Mouse (Mus musculus) adrenal gland, postnatal 14 days (tissue): Measurements from ENCODE around the gene Hadha. TPM values are rescaled to one million over a fixed set of nuclear protein-coding genes. Genes with fewer than 3 reads are reported as not detected.

ENCODE experiments used
- microRNA-seq, 2 experiments: library from miRNA; unstranded; fragments of <30 nt; microRNA quantifications; one replicate each; pipeline ENCODE4 v1.2.0; 2021
- total RNA-seq: library from RNA; stranded (reverse); gene quantifications from 2 replicates; pipeline ENCODE4 v1.2.3, GENCODE M21; 2021

Gene Hadha
- total RNA-seq, 1 experiment from 2014 or later: 813 TPM

Small RNA genes within 50 kb of the gene (microRNA-seq; reads per million reads assigned to microRNA genes)
- gene Mir1960: 1.9 to 5.1 reads per million in 2 experiments

Other genes with a start within 250 kb of the Hadha start
- not detected in 2 replicates for gene Il6, start 142.0 kb downstream of the Hadha start, total RNA-seq
- 38.1 and 51.8 TPM in 2 replicates for gene Tyms, start 81.5 kb downstream of the Hadha start, total RNA-seq
- 0.19 and 0.26 TPM in 2 replicates for gene Garem2, start 50.0 kb downstream of the Hadha start, total RNA-seq
- gene 3110082J24Rik, start 49.1 kb downstream of the Hadha start, total RNA-seq: not detected in 2 replicates
- gene Hadhb, start 86 bp upstream of the Hadha start, total RNA-seq: 1,392 and 1,422 TPM in 2 replicates
- gene Adgrf3, start 50.6 kb upstream of the Hadha start, total RNA-seq: 0.19 TPM in 1 of 2 replicates, not detected in the other
- gene Selenoi, start 77.4 kb upstream of the Hadha start, total RNA-seq: 21.4 and 23.7 TPM in 2 replicates
- 0.44 and 0.56 TPM in 2 replicates for gene Drc1, start 126.2 kb upstream of the Hadha start, total RNA-seq